Comparison of ENCODE assay signal across 21 mouse cellular contexts in genomic region chr1:192987203-192987602, GRCm38 (mm10). TPM values are rescaled to one million over a fixed set of nuclear protein-coding genes. Genes with fewer than 3 reads are reported as not detected.
DNase-seq lines count a peak whose midpoint lies in the region; ATAC-seq and TF ChIP-seq lines count a peak whose summit lies in the region.
"Had no signal": no experiment of that assay in that cellular context is flagged by ENCODE, and none has a peak within 500 bp of the region (broad histone marks: within the 10 kb centered on the region; RNA-seq: fewer than 3 reads in every experiment).

No protein-coding gene starts in this region.

- TF ChIP-seq EP300 in liver, embryonic 14.5 days (IDR thresholded peaks at IDR 0.05; ENCODE audit: low read depth): 0 out of 2 replicates have a peak, but pooled peaks have one; percentile 46

- WGBS in liver, embryonic 14.5 days (ENCODE audit: insufficient replicate concordance): 57% methylated on average over 3 of the region's 3 CpGs

- no peaks in the 10 kb centered on the region for H3K36me3 ChIP-seq in liver, embryonic 14.5 days (replicated peaks; ENCODE audit: control insufficient read depth, insufficient read depth, low read depth)
- H3K36me3 ChIP-seq: embryonic facial prominence, embryonic 13.5 days; forebrain, embryonic 12.5 days; heart, embryonic 10.5 days; heart, embryonic 15.5 days; hindbrain, embryonic 13.5 days had no signal

- peak; percentile 73 for ATAC-seq in liver, embryonic 14.5 days (ENCODE audit: insufficient read depth)
- 0 out of 2 replicates have a peak, but pooled peaks have one; percentile 20 for ATAC-seq in megakaryocyte progenitor cell, adult 5-6 weeks (replicated peaks; ENCODE audit: poor library complexity)
- ATAC-seq: forebrain, embryonic 16.5 days had no signal

- H3K4me1 ChIP-seq in liver, embryonic 14.5 days (replicated peaks; ENCODE audit: control insufficient read depth in 2 of 2, insufficient read depth in 2 of 2, low read length in 1 of 2): peaks cover 6 to 15% of the 10 kb centered on the region in 2 experiments
- H3K4me1 ChIP-seq: forebrain, embryonic 12.5 days; heart, embryonic 10.5 days; heart, embryonic 15.5 days; hindbrain, embryonic 13.5 days had no signal

- H3K9me3 ChIP-seq in liver, embryonic 14.5 days (ENCODE audit: control insufficient read depth, low read length): no peaks in the 10 kb centered on the region
- H3K9me3 ChIP-seq: embryonic facial prominence, embryonic 13.5 days; forebrain, embryonic 12.5 days; heart, embryonic 10.5 days; heart, embryonic 15.5 days; hindbrain, embryonic 13.5 days had no signal

- DNase-seq in retina, postnatal 1 day: peak; percentile 17
- DNase-seq in retina, embryonic 14.5 days (ENCODE audit: low spot score): no peak
- no peak for DNase-seq in liver, embryonic 14.5 days (ENCODE audit: low read depth in 3 of 3, low spot score in 3 of 3)
- no peak for DNase-seq in cerebellum, adult 9-10 months
- DNase-seq in right cerebral cortex, postnatal 14 days: no peak
- DNase-seq: adrenal gland, adult 8-10 months; cerebellum, adult 11 months; cerebellum, adult 8-10 months; cerebellum, postnatal 25 days; gastrocnemius, postnatal 10 days; heart, adult 18-20 months; heart, postnatal 14 days had no signal

- no peaks in the 10 kb centered on the region for H3K27me3 ChIP-seq in liver, embryonic 14.5 days (ENCODE audit: control insufficient read depth, insufficient read depth, low read length)
- H3K27me3 ChIP-seq: CH12.LX; embryonic facial prominence, embryonic 13.5 days; forebrain, embryonic 12.5 days; heart, embryonic 15.5 days; hindbrain, embryonic 13.5 days had no signal

- H3K4me3 ChIP-seq in liver, embryonic 14.5 days (ENCODE audit: insufficient read depth in 1 of 2, low read depth in 2 of 2, low read length in 2 of 2): no peak overlapping the region
- H3K4me3 ChIP-seq: embryonic facial prominence, embryonic 13.5 days; forebrain, embryonic 12.5 days; heart, embryonic 10.5 days; heart, embryonic 15.5 days; hindbrain, embryonic 13.5 days had no signal

- TF ChIP-seq CTCF in liver, embryonic 14.5 days (IDR thresholded peaks at IDR 0.05; ENCODE audit: low read depth): no peak

- H3K27ac ChIP-seq in liver, embryonic 14.5 days: no peak overlapping the region
- H3K27ac ChIP-seq: embryonic facial prominence, embryonic 13.5 days; forebrain, embryonic 12.5 days; heart, embryonic 10.5 days; heart, embryonic 15.5 days; hindbrain, embryonic 13.5 days had no signal

- H3K4me2 ChIP-seq in liver, embryonic 14.5 days (ENCODE audit: low read depth): no peak overlapping the region
- H3K4me2 ChIP-seq: embryonic facial prominence, embryonic 13.5 days; forebrain, embryonic 12.5 days; heart, embryonic 15.5 days; hindbrain, embryonic 13.5 days had no signal

- no peak overlapping the region for H3K9ac ChIP-seq in liver, embryonic 14.5 days (replicated peaks)
- H3K9ac ChIP-seq: embryonic facial prominence, embryonic 13.5 days; forebrain, embryonic 12.5 days; heart, embryonic 15.5 days; hindbrain, embryonic 13.5 days had no signal

RNA-seq across cellular contexts. Expression of gene Syt14, which starts 48.4 kb away (rescaled TPM):
- polyA plus RNA-seq in liver, embryonic 14.5 days (2012; rRNA removed): 3.5 and 4.8 TPM in 2 replicates
- polyA plus RNA-seq in liver, embryonic 14.5 days (2014; fragmentation: Nextera tagmentation; extraction: Ambion mirVana): 4.7 and 5.2 TPM in 2 replicates
- total RNA-seq in megakaryocyte progenitor cell, adult 5-6 weeks (2015): 0.02 TPM in 1 of 2 replicates, not detected in the other
- 0.03 TPM in 1 of 2 replicates, not detected in the other for total RNA-seq in megakaryocyte progenitor cell, adult 5-6 weeks (2017)
- total RNA-seq: CH12.LX; hematopoietic stem cell, adult 5-6 weeks had no signal
